Mouse (Mus musculus): ENCODE results near the gene Myo1h. TPM values are rescaled to one million over a fixed set of nuclear protein-coding genes. Genes with fewer than 3 reads are reported as not detected.

The Myo1h gene
- polyA plus RNA-seq, 1 experiment: not detected

DNA sequence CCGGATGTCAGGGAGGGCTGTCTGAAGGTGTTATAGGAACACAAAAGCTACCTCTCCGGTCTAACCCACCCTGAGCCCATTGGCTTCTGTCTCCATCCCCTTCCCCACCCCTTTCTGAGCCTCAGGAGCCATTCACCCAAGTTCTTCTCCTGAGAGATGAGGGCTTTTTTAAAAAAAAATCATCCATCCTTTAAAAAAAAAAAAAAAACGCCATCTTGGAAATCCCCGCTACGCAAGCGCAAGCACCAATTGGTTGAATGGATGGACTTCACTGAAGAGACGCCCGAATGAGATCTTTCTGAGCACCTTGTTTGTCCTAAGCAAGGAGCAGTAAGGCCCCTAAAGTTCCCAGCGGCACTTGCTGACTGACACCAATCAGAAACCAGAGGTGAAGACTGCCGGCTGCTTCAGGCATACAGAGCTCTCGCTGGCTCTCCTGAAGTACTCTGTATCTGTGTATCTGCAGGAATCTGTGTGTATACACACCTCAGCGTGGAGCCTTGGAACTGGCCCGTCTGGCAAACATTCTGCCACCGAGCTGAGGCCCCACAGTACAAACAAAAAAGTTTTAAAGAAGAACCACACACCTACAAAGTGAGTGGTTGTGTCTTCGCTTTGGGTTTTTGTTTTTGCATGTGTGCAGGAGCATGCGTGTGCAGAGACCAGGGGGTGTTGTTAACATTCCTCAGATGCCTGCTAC is 1.9 kb upstream of the Myo1h start:
- Histone ChIP-seq H3K4me1 (ENCODE audit: control insufficient read depth) (no peaks in the 10 kb centered on the region), H3K4me3 (replicated peaks) (no peak overlapping the region), H3K9me3 (ENCODE audit: control insufficient read depth, low read length) (no peaks in the 10 kb centered on the region), H3K36me3 (ENCODE audit: control insufficient read depth) (no peaks in the 10 kb centered on the region), H3K27me3 (ENCODE audit: control insufficient read depth) (peaks cover 7% of the 10 kb centered on the region)
- TF ChIP-seq GATA1 (IDR thresholded peaks at IDR 0.05; ENCODE audit: low read length): no peak
- no peak for TF ChIP-seq TAL1 (IDR thresholded peaks at IDR 0.05; ENCODE audit: low read length)

DNA sequence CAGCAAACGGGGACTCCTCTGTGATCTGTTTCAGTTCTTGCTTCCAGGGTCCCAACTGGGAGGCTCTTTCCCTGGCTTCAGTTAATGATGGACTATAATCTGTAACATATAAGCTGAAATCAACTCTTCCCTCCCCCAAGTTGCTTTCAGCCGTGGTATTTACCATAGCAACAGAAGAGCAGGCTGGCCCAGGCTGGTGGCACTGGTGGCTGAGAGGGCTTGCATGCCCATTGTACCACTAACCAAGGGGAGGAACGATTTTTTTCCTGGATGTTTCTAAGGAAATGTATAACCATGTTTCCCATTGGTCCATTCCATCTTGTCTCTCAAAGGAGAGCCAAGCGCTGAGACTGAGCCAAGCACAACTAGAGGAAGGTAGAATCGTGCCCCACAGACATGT is 570 bp upstream of the Myo1h start:
- Histone ChIP-seq H3K27me3 (ENCODE audit: control insufficient read depth) (peaks cover 7% of the 10 kb centered on the region), H3K4me1 (ENCODE audit: control insufficient read depth) (no peaks in the 10 kb centered on the region), H3K36me3 (ENCODE audit: control insufficient read depth) (no peaks in the 10 kb centered on the region), H3K4me3 (replicated peaks) (no peak overlapping the region), H3K9me3 (ENCODE audit: control insufficient read depth, low read length) (no peaks in the 10 kb centered on the region)
- TF ChIP-seq GATA1 (IDR thresholded peaks at IDR 0.05; ENCODE audit: low read length) (no peak), TAL1 (IDR thresholded peaks at IDR 0.05; ENCODE audit: low read length) (no peak)

DNA sequence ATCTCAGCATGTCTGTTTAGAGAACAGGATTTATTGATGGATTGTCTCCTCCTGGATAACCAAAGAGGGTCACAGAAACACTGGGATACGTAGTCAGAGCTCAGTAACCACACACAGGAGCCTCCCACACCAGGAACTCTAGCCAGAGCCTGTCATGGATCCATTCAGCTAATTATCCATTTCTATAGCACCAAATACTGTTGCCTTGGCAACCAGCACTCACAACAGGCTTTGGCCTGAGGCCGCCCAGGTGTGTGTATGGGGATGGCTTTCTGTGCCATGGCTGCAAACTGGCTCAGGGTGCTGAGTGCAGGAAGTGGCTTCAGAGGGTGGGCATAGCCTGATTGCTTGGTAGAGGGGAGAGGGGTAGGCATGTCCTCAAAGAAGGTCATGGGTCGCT is 1.0 kb downstream of the Myo1h start:
- H3K4me3 ChIP-seq (replicated peaks): no peak overlapping the region
- peaks cover 7% of the 10 kb centered on the region for H3K27me3 ChIP-seq (ENCODE audit: control insufficient read depth)
- no peaks in the 10 kb centered on the region for H3K4me1 ChIP-seq (ENCODE audit: control insufficient read depth)
- no peak for TF ChIP-seq TAL1 (IDR thresholded peaks at IDR 0.05; ENCODE audit: low read length)
- TF ChIP-seq GATA1 (IDR thresholded peaks at IDR 0.05; ENCODE audit: low read length): no peak
- H3K36me3 ChIP-seq (ENCODE audit: control insufficient read depth): no peaks in the 10 kb centered on the region
- no peaks in the 10 kb centered on the region for H3K9me3 ChIP-seq (ENCODE audit: control insufficient read depth, low read length)

DNA sequence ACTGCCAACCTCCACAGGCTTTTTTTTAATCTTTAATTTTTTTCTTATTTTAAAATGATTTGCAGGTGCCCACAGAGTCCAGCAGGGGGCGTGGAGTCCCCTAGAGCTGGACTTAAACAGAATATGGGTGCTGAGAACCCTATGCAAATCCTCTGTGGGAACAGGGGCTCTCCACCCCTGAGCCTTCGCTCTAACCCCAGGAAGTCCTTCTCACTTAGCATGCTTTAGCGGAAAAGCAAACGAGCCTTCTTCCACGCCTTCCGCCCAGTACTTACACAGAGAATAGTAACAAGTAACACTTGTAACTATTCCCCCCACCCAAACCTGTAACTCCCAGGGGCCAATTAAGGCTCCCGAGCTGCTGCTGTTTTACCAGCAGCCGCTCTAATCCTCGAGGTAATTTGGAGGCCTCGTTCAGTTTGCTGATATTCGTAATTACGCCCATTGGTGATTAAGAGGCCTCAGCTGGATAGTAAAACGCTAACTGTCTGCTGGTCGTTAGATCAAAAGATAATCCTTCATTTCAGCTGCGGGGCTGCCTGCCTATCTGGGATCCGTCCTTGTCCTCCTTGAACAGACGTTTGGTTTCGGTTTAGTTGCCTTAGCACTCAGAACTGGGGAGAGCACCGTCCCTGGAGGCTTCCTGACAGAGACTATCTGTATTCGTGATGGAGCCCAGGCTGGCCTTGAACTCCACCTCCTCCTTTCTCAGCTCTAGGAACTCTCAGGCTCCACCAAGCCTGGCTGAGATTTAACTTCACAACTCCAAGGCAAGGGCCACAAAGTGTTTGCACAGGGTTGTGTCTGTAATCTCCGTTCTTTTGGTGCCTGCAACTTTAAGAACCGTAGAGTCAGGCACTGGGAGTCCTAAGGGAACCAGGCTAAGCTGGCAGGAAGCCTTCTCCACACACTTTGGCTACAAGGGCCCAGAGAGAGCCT is 8.0 kb downstream of the Myo1h start:
- Histone ChIP-seq H3K36me3 (ENCODE audit: control insufficient read depth) (no peaks in the 10 kb centered on the region), H3K27me3 (ENCODE audit: control insufficient read depth) (no peaks in the 10 kb centered on the region; the same call in 1 of the 2 replicates), H3K4me1 (ENCODE audit: control insufficient read depth) (peaks cover 2% of the 10 kb centered on the region; the same call in 1 of the 2 replicates), H3K9me3 (ENCODE audit: control insufficient read depth, low read length) (no peaks in the 10 kb centered on the region), H3K4me3 (replicated peaks) (no peak overlapping the region)
- no peak for TF ChIP-seq TAL1 (IDR thresholded peaks at IDR 0.05; ENCODE audit: low read length)
- TF ChIP-seq GATA1 (IDR thresholded peaks at IDR 0.05; ENCODE audit: low read length): no peak

DNA sequence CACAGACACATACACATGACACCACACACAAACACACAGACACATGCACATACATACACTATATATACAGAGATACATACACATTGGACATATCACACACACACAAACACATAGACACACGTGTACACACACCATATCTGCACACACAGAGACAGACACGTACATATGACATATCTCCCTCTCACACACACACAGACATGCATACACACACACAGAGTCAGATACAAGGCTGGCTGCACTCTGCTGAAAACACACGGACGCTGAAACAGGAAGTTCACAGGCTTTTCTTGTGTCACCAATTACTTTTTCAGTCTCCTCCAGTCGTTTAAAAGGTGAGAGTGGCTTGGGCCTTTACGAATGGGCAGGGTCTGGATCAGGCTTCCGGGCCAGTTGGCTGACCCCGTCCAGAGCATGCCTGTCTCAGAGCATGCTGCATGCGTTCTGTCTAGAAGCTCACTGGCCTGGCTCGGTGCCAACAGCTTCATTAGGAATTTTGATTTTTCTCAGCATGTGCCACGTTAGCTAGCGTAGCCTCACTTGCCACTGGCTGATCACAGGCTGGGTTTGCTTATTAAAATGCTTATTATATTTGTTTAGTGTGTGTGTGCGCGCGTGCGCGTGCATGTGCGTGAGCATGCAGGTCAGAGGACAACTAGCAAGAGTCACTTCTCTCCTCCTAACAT is 9.4 kb downstream of the Myo1h start:
- Histone ChIP-seq H3K4me3 (replicated peaks) (no peak overlapping the region), H3K36me3 (ENCODE audit: control insufficient read depth) (no peaks in the 10 kb centered on the region), H3K27me3 (ENCODE audit: control insufficient read depth) (peaks cover 2% of the 10 kb centered on the region; the same call in 1 of the 2 replicates), H3K4me1 (ENCODE audit: control insufficient read depth) (peaks cover 2% of the 10 kb centered on the region; the same call in 1 of the 2 replicates), H3K9me3 (ENCODE audit: control insufficient read depth, low read length) (no peaks in the 10 kb centered on the region)
- no peak for TF ChIP-seq TAL1 (IDR thresholded peaks at IDR 0.05; ENCODE audit: low read length)
- no peak for TF ChIP-seq GATA1 (IDR thresholded peaks at IDR 0.05; ENCODE audit: low read length)

DNA sequence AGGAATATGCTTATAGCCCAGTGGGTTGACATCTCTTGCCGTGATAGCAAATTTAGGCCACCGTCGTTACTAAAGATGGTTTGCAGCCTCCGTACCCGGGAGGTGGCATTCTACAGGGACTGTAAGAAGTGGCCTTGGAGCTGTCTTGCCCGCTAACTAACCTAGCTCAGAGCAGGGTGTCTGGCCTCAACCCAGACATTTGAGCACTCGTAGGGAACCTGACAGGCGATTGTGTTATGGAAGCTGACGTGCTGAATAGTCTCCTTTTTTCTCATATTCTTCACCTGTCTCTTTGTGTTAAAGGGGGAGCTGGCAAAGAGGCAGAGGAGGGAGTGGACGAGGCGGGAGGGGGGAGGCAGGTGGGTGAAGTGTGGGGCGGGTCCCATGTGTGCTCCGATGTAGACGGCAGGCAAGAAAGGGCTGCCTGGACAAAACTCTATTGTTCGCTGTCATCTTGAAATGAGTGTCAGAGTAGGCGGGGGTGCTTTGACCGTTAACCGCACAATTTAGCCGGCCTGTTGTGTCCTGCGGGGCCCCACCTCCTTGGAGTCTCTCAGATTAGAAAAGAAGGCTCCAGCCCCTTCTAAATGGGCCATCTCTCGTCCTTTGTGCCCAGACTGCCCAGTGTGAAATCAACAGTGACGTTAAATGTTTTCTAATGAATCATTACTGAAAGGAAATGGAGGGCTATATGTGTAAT is 10.3 kb downstream of the Myo1h start:
- H3K27me3 ChIP-seq (ENCODE audit: control insufficient read depth): peaks cover 3% of the 10 kb centered on the region; the same call in 1 of the 2 replicates
- no peaks in the 10 kb centered on the region for H3K9me3 ChIP-seq (ENCODE audit: control insufficient read depth, low read length)
- H3K36me3 ChIP-seq (ENCODE audit: control insufficient read depth): no peaks in the 10 kb centered on the region
- TF ChIP-seq TAL1 (IDR thresholded peaks at IDR 0.05; ENCODE audit: low read length) (no peak), GATA1 (IDR thresholded peaks at IDR 0.05; ENCODE audit: low read length) (no peak)
- H3K4me3 ChIP-seq (replicated peaks): no peak overlapping the region
- peaks cover 2% of the 10 kb centered on the region; the same call in 1 of the 2 replicates for H3K4me1 ChIP-seq (ENCODE audit: control insufficient read depth)

DNA sequence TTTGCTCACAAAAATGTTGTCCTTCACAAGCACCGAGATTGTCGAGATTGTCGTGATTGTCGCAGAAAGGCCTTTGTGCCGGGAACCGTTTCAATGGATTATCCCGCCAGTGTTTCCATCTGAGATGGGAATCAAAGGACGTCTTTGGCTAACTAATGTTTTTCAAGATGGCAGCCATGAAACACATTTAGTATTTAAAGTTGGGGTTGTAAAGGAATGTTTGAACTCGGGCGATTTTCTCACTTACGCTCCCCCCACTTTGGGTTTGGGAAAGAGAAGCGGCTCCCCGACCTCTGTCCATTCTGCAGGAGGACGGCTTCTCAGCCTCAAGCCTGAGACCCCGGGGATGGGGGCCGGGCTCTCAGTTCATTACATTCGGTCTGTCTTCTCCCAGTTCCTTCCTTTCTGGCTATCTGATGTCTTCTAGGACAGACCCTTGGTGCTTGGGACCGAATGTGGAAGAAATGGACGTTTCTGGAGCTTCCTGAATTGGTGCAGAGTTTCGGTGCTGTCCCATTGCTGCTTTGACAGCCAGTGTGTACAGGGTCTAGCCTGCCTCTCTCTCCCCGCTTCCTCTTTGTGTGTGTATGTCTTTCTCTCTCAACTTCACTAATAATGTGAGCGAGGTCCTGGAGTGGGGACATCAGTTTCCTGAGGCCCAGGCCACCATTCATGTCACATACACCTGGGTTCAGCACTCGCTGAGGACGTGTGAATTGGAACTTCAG is 11.1 kb downstream of the Myo1h start:
- Histone ChIP-seq H3K36me3 (ENCODE audit: control insufficient read depth) (no peaks in the 10 kb centered on the region), H3K9me3 (ENCODE audit: control insufficient read depth, low read length) (no peaks in the 10 kb centered on the region), H3K4me1 (ENCODE audit: control insufficient read depth) (peaks cover 2% of the 10 kb centered on the region; the same call in 1 of the 2 replicates), H3K4me3 (replicated peaks) (no peak overlapping the region), H3K27me3 (ENCODE audit: control insufficient read depth) (peaks cover 3% of the 10 kb centered on the region; the same call in 1 of the 2 replicates)
- TF ChIP-seq TAL1 (IDR thresholded peaks at IDR 0.05; ENCODE audit: low read length) (no peak), GATA1 (IDR thresholded peaks at IDR 0.05; ENCODE audit: low read length) (no peak)

DNA sequence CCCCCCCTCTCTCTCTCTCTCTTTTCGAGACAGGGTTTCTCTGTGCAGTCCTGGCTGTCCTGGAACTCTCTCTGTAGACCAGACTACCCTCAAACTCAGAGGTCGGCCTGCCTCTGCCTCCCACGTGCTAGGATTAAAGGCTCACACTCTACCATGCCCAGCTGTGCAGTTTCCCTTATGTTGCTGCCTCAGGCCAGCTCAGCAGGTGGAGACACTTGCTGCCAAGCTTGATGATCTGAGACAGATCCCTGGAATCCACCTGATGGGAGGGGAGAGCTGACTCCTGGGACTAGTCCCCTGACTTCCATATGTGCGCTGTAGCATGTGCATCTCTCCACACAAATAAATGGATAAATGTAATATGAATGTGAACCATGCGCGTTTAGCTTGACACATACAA is 14.2 kb downstream of the Myo1h start:
- H3K36me3 ChIP-seq (ENCODE audit: control insufficient read depth): no peaks in the 10 kb centered on the region
- H3K27me3 ChIP-seq (ENCODE audit: control insufficient read depth): peaks cover 3% of the 10 kb centered on the region; the same call in 1 of the 2 replicates
- TF ChIP-seq GATA1 (IDR thresholded peaks at IDR 0.05; ENCODE audit: low read length) (no peak), TAL1 (IDR thresholded peaks at IDR 0.05; ENCODE audit: low read length) (no peak)
- H3K4me3 ChIP-seq (replicated peaks): no peak overlapping the region
- no peaks in the 10 kb centered on the region for H3K9me3 ChIP-seq (ENCODE audit: control insufficient read depth, low read length)
- no peaks in the 10 kb centered on the region for H3K4me1 ChIP-seq (ENCODE audit: control insufficient read depth)
